Mouse (Mus musculus) T-helper 17 cell (primary cell): ENCODE results near the gene Rexo1.

Experiments used
- in situ Hi-C, 2 experiments: fragments of 300-600 bp; cut with MboI, MseI; formaldehyde crosslinking; loops; 1 replicate in 1 of 2; 2 replicates in 1 of 2; pipeline ENCODE4 v1.15.1; 2025; ENCODE audit warnings: high pct_unique_total_duplicates in 2 of 2

Rexo1 gene

GRCm38 (mm10) chr10:80561116-80561944, at the start of gene Rexo1:
TSS of gene Rexo1 (minus strand) at chr10:80561560.
- in situ Hi-C loops = no loop called here

- in situ Hi-C loops = no loop called here
Observed at GRCm38 (mm10) chr10:80611024-80611423, 49.7 kb upstream of the Rexo1 start.

- in situ Hi-C loops = no loop called here
Observed at GRCm38 (mm10) chr10:80610116-80610785, 48.9 kb upstream of the Rexo1 start.

- in situ Hi-C loops = loop anchor here in 1 of 2 experiments (5.0 kb wide), 1 partner anchor 78 kb away; no protein-coding TSS in a partner anchor
Observed at GRCm38 (mm10) chr10:80609269-80609924, 48.0 kb upstream of the Rexo1 start.

- in situ Hi-C loops = loop anchor here in 1 of 2 experiments (5.0 kb wide), 1 partner anchor 79 kb away; no protein-coding TSS in a partner anchor
Observed at GRCm38 (mm10) chr10:80608435-80608834, 47.1 kb upstream of the Rexo1 start.

- in situ Hi-C loops = loop anchor here in 1 of 2 experiments (5.0 kb wide), 1 partner anchor 80 kb away; no protein-coding TSS in a partner anchor
Observed at GRCm38 (mm10) chr10:80606737-80607350, 45.5 kb upstream of the Rexo1 start.

- in situ Hi-C loops = loop anchor here in 1 of 2 experiments (5.0 kb wide), 1 partner anchor 81 kb away; no protein-coding TSS in a partner anchor
Observed at GRCm38 (mm10) chr10:80606306-80606705, 44.9 kb upstream of the Rexo1 start.

- in situ Hi-C loops = loop anchor here in 1 of 2 experiments (5.0 kb wide), 1 partner anchor 82 kb away; no protein-coding TSS in a partner anchor
Observed at GRCm38 (mm10) chr10:80605721-80606120, 44.4 kb upstream of the Rexo1 start, which contains the start of gene Gm49322. TSS of gene Gm49322 (plus strand) at chr10:80606021.

GRCm38 (mm10) chr10:80604988-80605387, 43.6 kb upstream of the Rexo1 start:
- in situ Hi-C loops = loop anchor here in 1 of 2 experiments (5.0 kb wide), 1 partner anchor 82 kb away; no protein-coding TSS in a partner anchor

- in situ Hi-C loops = no loop called here
Observed at GRCm38 (mm10) chr10:80604001-80604509, 42.7 kb upstream of the Rexo1 start.

- in situ Hi-C loops = no loop called here
Observed at GRCm38 (mm10) chr10:80603364-80603763, 42.0 kb upstream of the Rexo1 start.

- in situ Hi-C loops = no loop called here
Observed at GRCm38 (mm10) chr10:80602698-80603325, 41.5 kb upstream of the Rexo1 start, which contains the start of the genes Scamp4 and Adat3. TSS of gene Scamp4 (plus strand) at chr10:80602872. TSS of gene Adat3 (plus strand) at chr10:80602880.

GRCm38 (mm10) chr10:80596318-80596717, 35.0 kb upstream of the Rexo1 start:
- in situ Hi-C loops = no loop called here

- in situ Hi-C loops = no loop called here
Observed at GRCm38 (mm10) chr10:80589879-80590854, 28.8 kb upstream of the Rexo1 start, which contains the start of gene Abhd17a. TSS of gene Abhd17a (minus strand) at chr10:80590341.

- in situ Hi-C loops = no loop called here
Observed at GRCm38 (mm10) chr10:80589127-80589878, 27.9 kb upstream of the Rexo1 start.

GRCm38 (mm10) chr10:80587305-80587657, 25.9 kb upstream of the Rexo1 start:
- in situ Hi-C loops = no loop called here

- in situ Hi-C loops = no loop called here
Observed at GRCm38 (mm10) chr10:80586407-80587304, 25.3 kb upstream of the Rexo1 start.
